Mouse (Mus musculus) intestine, postnatal 0 days (tissue): Measurements from ENCODE around the gene Hist2h2ab. TPM values are rescaled to one million over a fixed set of nuclear protein-coding genes. Genes with fewer than 3 reads are reported as not detected.
"Not testable (repeated sequence)": the region's sequence is repeated elsewhere in the genome, so short reads cannot be mapped to it uniquely, and the experiment has no call there.

Experiments
- ATAC-seq: fragments of 200-750 bp; cut with Nextera tagmentation; 2 replicates; pipeline ENCODE4 v1.8.0; 2017; ENCODE audit warnings: mild to moderate bottlenecking, moderate TSS enrichment, moderate library complexity
- H3K27ac ChIP-seq: fragments of 300-500 bp; sonication (generic); 2 replicates; pipeline ENCODE4 v1.5.1; 2014; ENCODE audit warnings: mild to moderate bottlenecking, low read depth, low read length, moderate library complexity
- H3K27me3 ChIP-seq: fragments of 300-500 bp; sonication (generic); replicated peaks from 2 replicates; pipeline ENCODE4 v1.6.1; 2014; ENCODE audit warnings: low read length, mixed read lengths; ENCODE audit not compliant: control insufficient read depth, insufficient read depth
- H3K36me3 ChIP-seq: fragments of 300-500 bp; sonication (generic); 2 replicates; pipeline ENCODE4 v1.6.1; 2014; ENCODE audit warnings: mild to moderate bottlenecking, moderate library complexity; ENCODE audit not compliant: control insufficient read depth, insufficient read depth
- H3K4me1 ChIP-seq: fragments of 300-500 bp; sonication (generic); replicated peaks from 2 replicates; pipeline ENCODE4 v1.6.1; 2014; ENCODE audit warnings: antibody characterized with exemption, low read length, mixed read lengths; ENCODE audit not compliant: control insufficient read depth, insufficient read depth
- H3K4me2 ChIP-seq: fragments of 300-500 bp; sonication (generic); replicated peaks from 2 replicates; pipeline ENCODE4 v1.6.1; 2014; ENCODE audit warnings: low read depth, mild to moderate bottlenecking, moderate library complexity
- H3K4me3 ChIP-seq: fragments of 300-500 bp; sonication (generic); 2 replicates; pipeline ENCODE4 v1.5.1; 2014; ENCODE audit warnings: low read depth, low read length
- H3K9ac ChIP-seq: fragments of 300-500 bp; sonication (generic); 2 replicates; pipeline ENCODE4 v1.6.1; 2014; ENCODE audit warnings: mild to moderate bottlenecking, low read depth, low read length
- H3K9me3 ChIP-seq: fragments of 300-500 bp; sonication (generic); 2 replicates; pipeline ENCODE4 v1.6.1; 2016; ENCODE audit warnings: mixed run types; ENCODE audit not compliant: control insufficient read depth
- CTCF ChIP-seq: sonication (generic); IDR thresholded peaks from 2 replicates; pipeline ENCODE4 v1.5.1; 2016; ENCODE audit warnings: low read depth, mild to moderate bottlenecking, control low read depth, antibody characterized with exemption, moderate library complexity
- WGBS: fragments of 180-500 bp; shearing (Covaris S2); extraction: QIAGEN DNeasy Blood & Tissue Kit; methylation state at CpG from one replicate; pipeline ENCODE4 v1.1.7; 2014; 5-methylcytosine and 5-hydroxymethylcytosine counted together
- polyA plus RNA-seq: library from polyadenylated mRNA; unstranded; fragments of >200 nt; fragmentation: Nextera tagmentation; extraction: Ambion mirVana; gene quantifications from 2 replicates; pipeline ENCODE4 v1.2.1, GENCODE M21; 2015

The Hist2h2ab gene
- polyA plus RNA-seq, 1 experiment from 2014 or later, result not detected

DNA sequence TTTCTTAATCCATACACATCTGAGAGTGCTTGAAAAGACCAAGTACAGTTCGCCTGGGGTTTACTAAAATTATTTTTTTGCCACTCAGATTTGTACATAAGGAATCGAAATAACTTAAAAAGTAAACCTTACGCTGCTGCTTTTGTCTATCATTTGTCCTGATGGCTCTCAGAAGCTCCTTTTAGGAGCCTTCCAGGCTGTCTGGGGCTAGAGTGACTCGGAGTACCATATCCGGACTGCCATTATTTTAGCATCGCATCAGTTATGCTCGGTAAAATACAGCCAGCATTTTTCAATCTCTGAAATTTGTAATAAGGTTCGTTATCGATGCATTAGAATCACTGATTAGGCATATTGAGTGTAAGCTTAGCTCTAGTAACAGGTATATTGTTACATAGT is 21.1 kb downstream of the Hist2h2ab start:
- TF ChIP-seq CTCF, result no peak
- Histone ChIP-seq H3K36me3 (no peaks in the 10 kb centered on the region), H3K9ac (no peak overlapping the region; the same call in 1 of the 2 replicates), H3K4me2 (peak overlapping the region; percentile 55), H3K9me3 (no peaks in the 10 kb centered on the region), H3K4me3 (peak overlapping the region; percentile 29), H3K27me3 (no peaks in the 10 kb centered on the region), H3K27ac (0 out of 2 replicates have a peak overlapping the region, but pooled peaks have one; percentile 35), H3K4me1 (peaks cover 21% of the 10 kb centered on the region)
- 78% methylated on average over 9 of the region's 9 CpGs for WGBS
- no peak for ATAC-seq

DNA sequence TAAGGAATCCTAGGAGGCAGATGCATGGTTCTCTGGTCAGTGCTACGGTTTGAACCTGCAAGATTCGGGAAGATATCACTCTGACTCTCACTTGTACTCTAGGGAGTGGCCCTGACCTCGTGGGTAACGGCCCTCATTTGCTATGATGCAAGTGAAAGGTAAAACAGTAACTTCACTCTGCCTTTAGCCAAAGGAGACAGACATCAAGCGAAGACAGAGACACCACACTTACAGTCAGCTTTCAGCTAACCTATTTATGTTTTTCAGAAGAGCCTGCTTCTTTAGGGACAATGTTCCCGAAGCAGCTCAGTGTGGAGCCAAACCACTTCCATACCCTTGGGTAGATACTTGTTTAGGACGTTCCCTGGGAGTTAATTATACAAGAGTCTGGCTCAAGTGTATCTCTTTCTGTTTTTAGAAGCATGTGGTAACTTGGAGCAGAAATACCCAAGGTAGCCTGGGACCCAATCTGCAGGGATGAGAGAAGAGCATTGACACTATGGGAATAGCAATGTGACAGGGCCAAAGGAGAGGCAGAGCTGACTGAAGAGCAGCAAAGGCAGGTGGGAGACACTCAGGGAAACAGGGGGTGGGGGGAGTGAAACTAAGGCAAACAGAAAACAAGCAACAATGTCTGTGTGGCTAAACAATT is 24.4 kb downstream of the Hist2h2ab start:
- 47% methylated on average over 7 of the region's 7 CpGs for WGBS
- Histone ChIP-seq H3K9ac (no peak overlapping the region), H3K27ac (no peak overlapping the region; the same call in 1 of the 2 replicates), H3K4me1 (peaks cover 12% of the 10 kb centered on the region), H3K36me3 (no peaks in the 10 kb centered on the region), H3K4me2 (peak overlapping the region; percentile 78), H3K27me3 (no peaks in the 10 kb centered on the region), H3K4me3 (no peak overlapping the region), H3K9me3 (no peaks in the 10 kb centered on the region)
- TF ChIP-seq CTCF, result no peak
- ATAC-seq, result no peak

DNA sequence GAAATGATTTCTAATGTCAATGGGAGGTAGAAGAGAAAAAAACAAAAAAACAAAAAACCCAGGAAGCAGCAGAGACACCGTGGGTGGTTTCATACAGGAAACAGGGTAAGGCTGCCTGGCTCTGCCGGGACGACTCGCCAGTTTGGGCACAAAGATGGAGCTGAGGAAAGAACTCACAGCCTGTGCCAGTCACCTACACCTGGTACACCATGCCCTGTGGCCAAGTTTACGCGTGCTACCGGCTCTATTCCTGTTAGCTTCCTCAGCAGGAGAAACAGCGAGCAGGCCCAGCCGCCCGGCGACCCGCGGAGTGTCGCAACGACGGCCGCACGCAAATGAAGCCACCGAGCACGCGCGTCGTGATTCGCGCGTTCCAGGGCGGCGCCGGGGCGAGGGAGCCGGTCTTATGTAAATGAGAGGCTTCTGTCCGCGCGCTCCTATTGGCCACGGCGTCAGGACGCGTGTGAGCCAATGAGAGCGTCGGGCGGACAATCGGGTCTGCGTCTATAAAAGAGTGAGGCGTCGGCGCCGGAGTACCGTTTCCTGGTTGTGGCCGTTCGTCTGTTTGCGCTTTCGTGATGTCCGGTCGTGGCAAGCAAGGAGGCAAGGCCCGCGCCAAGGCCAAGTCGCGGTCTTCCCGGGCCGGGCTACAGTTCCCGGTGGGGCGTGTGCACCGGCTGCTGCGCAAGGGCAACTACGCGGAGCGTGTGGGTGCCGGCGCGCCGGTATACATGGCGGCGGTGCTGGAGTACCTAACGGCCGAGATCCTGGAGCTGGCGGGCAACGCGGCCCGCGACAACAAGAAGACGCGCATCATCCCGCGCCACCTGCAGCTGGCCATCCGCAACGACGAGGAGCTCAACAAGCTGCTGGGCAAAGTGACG is 25.6 kb downstream of the Hist2h2ab start, which contains the start of gene Hist2h2aa1:
Gene Hist2h2aa1, plus strand, starts transcription at position 495 of the 884 bp plus-strand sequence.
- not testable (repeated sequence) for H3K9me3 ChIP-seq, H3K36me3 ChIP-seq, H3K27me3 ChIP-seq
- Histone ChIP-seq H3K4me3 (peak within 1 kb of the TSS; percentile 43), H3K9ac (peak within 1 kb of the TSS; percentile 62), H3K4me1 (peaks cover 12% of the 10 kb centered on the region), H3K4me2 (peak within 1 kb of the TSS; percentile 78), H3K27ac (peak within 1 kb of the TSS; percentile 87)
- under 1% methylated on average over 21 of the region's 88 CpGs for WGBS
- ATAC-seq, result peak; percentile 84

DNA sequence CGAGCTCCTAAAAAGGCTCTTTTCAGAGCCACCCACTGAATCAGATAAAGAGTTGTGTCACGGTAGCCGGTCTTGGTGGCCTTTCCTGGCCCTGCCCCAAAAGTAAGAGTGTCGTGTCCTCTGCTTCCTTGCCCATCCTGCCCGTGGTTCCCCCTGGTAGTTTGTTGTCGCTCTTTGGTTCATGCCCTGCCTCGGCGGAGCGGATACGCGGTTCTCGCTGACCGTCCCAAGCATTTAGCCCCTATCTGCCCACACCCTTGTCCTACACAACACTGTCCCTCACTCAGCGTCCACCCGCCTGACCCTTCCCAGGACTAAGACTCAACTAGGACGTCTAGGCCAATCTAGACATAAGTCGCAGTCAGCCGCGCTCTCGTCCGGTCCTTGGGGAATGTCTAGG is 26.4 kb downstream of the Hist2h2ab start:
- not testable (repeated sequence) for H3K9me3 ChIP-seq, ATAC-seq, H3K27me3 ChIP-seq, H3K36me3 ChIP-seq, H3K9ac ChIP-seq, H3K27ac ChIP-seq
- peaks cover 12% of the 10 kb centered on the region for H3K4me1 ChIP-seq
- 0 out of 2 replicates have a peak overlapping the region, but pooled peaks have one; percentile 23 for H3K4me3 ChIP-seq
- 2% methylated on average over 10 of the region's 21 CpGs for WGBS
- 0 out of 2 replicates have a peak overlapping the region, but pooled peaks have one; percentile 41 for H3K4me2 ChIP-seq

DNA sequence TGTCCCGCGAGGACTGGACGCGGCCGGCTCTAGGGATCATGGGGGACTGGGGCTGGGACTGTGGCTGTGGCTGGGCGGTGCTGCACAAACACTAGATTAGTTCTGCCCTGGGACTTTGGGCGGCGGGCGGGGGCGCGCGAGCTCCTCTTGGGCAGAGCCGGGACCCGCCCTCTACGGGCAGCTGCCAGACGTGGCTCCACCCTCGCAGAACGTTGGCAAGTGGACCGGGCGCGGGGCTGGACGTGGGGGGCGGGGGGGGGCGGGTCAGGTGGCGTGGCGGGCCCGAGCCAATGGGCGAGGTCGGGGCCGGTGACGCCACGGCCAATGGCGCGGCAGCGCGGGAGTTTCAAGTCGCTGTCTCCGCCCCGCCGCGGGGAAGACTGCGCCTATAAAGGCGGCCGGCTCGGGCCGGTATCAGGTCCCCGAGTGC is 26.8 kb downstream of the Hist2h2ab start, which contains the start of gene Hist2h3c1:
Gene Hist2h3c1, plus strand, starts transcription at position 259 of the 430 bp plus-strand sequence.
- ATAC-seq, result peak; percentile 90
- not testable (repeated sequence) for H3K27ac ChIP-seq, H3K9me3 ChIP-seq, H3K9ac ChIP-seq, H3K36me3 ChIP-seq, H3K27me3 ChIP-seq
- peak within 1 kb of the TSS; percentile 24 for H3K4me3 ChIP-seq
- peak within 1 kb of the TSS; percentile 56 for H3K4me2 ChIP-seq
- WGBS, result 0% methylated on average over 1 of the region's 47 CpGs
- H3K4me1 ChIP-seq, result peaks cover 12% of the 10 kb centered on the region
